Mouse (Mus musculus) liver (tissue): ENCODE data around the gene Unc5c.

Experiments
- DNase-seq: peaks from one replicate; pipeline ENCODE4 v3.0.0-alpha.2; 2020; ENCODE audit warnings: mixed read lengths

Unc5c gene

GRCm38 (mm10) chr3:141511253-141512038, 46.4 kb downstream of the Unc5c start:
- DNase-seq, result no peak

- DNase-seq, result no peak
Measured at GRCm38 (mm10) chr3:141528751-141529150, 63.7 kb downstream of the Unc5c start.

GRCm38 (mm10) chr3:141529599-141529998, 64.6 kb downstream of the Unc5c start:
- no peak for DNase-seq

DNA sequence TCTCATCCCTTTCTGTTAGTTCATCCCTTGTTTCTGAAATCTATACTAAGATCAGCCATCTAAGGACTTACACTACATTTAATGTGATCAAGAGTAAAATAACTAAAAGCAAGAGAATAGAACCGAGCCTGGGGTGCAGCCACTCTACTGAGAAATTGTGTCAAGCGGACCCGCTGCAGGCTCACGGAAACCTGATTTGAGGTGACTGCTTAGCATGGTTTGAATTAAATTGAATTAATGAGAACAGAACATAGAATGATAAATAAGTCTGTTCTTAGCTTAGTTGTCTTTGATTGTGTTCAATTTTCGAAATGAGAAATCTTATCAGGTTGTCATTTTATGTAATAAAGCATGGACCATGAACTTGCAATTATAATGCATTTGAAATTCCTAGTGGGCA, 68.8 kb downstream of the Unc5c start:
- no peak for DNase-seq

DNA sequence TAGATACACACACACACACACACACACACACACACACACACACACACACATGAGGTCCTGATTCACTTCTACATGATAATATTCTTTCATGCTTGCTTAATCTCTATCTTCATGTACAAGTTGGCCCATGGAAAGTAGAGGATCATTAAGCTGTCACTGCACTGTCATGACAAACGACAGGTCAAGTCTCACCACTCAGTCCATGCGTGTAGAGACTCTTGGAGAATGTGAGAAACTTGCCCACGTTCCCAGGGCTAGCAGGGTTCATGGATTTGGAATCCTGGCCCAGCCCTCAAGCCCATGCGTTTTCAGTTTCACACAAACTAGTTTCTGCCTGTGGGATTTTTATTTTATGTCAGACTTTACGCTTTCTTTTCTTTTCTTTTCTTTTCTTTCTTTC, 71.8 kb downstream of the Unc5c start:
- no peak for DNase-seq

DNA sequence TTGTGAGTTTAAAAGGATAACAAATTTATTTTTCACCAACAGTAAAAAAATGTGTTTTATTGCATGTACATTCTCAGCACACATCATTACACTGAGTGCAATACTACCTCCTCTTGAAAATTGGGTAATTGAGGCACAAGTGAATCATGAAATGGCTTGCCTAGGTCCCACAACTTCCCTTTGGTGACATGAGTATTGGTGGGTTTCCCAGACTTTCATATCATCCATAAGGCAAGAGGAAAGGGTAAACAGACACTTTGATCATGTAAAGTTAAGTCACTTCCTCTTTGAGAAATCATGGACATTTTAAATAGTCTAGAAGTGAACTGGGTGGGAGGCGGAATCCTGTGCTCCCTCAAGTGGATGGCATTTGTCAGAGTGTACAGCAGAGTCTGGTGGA, 73.1 kb downstream of the Unc5c start:
- DNase-seq, result no peak

- DNase-seq, result no peak
Measured at GRCm38 (mm10) chr3:141540749-141541148, 75.7 kb downstream of the Unc5c start.

GRCm38 (mm10) chr3:141547341-141547814, 82.4 kb downstream of the Unc5c start:
- DNase-seq, result no peak

DNA sequence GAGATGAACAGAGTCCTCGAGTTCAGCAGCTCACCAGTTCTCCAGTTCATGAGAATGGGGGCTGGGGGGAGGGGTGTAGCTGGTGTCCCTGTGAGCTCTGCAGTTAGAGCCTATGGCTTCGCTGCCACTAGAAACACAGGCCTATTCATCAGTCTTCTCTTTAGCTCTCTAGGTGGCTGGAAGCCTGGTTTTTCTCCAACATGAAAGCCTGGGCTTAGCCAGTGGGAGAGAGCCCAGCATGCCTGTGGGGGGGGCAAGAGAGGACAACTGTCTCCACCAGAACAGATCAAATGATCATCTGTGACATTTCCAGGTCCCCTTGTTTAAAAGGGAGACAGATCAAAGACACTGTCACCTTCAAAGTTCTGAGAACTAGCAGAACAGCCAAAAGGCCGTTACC, 84.6 kb downstream of the Unc5c start:
- DNase-seq, result no peak

GRCm38 (mm10) chr3:141552960-141553359, 87.9 kb downstream of the Unc5c start:
- DNase-seq, result no peak

DNA sequence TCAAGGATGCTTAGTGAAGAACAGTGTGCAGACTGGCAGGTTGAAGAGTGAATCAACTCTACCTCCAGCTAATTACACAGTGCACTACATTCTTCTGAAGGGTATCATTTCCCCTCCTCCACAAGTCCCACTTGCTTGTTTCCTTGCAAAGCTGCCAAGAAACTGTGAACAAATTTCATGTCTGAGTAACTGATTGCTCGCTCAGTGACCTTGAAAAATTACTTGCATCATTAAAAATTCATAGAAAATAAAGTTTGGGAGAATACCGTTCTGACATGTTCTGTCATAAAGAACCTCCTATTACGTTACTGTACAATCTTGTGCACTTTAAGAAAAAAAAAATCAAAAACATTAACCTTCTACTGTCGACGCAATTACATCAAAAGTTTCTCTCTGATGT, 92.1 kb downstream of the Unc5c start:
- DNase-seq, result no peak

DNA sequence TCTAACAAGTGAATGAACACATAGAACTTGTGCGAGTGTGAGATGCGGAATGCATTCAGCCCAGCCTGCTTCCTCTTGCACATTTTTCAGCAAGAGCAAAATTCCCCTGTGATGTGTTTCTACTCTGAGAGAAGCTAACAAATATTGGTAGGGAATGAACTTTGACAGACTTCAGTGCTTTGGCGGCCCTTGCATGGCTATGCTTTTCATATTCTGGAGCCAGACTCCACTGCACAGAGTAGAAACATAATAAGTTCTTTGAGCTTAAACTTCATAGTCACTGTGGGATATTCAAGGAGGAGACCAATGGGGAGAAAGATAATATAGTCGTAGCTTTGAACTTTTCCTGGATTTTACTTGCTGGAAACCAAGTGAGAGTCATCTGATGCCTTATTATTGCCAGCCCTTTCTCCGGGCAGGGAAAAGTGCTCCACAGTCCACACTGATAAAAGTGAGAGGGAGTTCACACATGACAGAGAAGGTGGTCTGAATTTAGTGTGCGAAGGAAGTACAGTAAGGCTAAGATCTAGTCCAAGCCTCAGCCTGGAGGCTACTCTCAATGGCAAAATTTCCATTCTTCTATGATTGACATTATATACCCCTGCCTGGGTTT, 110.2 kb downstream of the Unc5c start:
- DNase-seq, result no peak

- DNase-seq, result no peak
Measured at GRCm38 (mm10) chr3:141577382-141577781, 112.4 kb downstream of the Unc5c start.

- no peak for DNase-seq
Measured at GRCm38 (mm10) chr3:141581190-141581891, 116.3 kb downstream of the Unc5c start.

- no peak for DNase-seq
Measured at GRCm38 (mm10) chr3:141581892-141582214, 116.8 kb downstream of the Unc5c start.

DNA sequence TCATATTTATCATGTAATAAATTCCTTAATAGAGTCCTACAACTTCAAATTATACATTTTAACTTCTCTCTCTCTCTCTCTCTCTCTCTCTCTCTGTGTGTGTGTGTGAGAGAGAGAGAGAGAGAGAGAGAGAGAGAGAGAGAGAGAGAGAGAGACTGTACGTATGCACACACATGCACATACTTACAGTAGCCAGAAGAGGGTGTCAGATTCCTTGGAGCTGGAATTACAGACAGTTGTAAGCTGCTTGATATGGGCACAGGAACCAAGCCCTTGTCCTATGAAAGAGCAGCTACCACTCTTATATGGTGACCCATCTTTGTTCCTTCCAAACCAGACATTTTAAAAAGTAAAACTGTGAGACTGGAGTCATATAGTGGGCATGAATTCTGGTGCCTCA, 118.2 kb downstream of the Unc5c start:
- DNase-seq, result no peak

DNA sequence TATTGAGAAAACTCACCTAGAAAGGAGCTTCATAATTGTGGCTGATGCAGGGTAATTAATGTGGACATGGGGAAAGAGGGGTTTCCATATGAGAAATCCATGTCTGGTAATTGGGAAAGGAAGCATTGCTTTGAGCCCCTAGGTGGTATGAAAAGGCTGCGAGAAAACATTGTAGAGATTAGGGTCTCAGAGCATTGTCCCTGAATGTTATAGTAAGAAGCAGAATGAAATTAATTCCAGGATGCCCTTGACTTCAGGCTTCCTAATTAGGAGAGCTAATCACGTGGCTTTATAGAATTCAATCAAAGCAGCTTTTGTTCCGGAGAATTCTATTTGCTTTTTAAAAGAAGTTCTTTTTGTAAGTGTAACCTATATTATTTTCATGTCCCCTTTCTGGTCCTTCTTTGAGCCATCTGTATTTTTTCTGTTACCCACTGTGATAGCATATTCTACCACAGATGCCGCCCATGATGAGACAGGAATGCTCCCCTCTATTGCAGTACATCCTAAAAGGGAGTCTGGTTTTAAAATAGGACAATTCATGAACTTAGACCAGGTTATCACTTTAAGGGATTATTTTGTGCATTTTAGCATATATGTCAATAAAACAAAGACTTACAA, 124.5 kb downstream of the Unc5c start:
- DNase-seq, result no peak

GRCm38 (mm10) chr3:141593249-141593648, 128.2 kb downstream of the Unc5c start:
- DNase-seq, result no peak

- no peak for DNase-seq
Measured at GRCm38 (mm10) chr3:141594120-141594519, 129.1 kb downstream of the Unc5c start.

GRCm38 (mm10) chr3:141595073-141595472, 130.1 kb downstream of the Unc5c start:
- no peak for DNase-seq

DNA sequence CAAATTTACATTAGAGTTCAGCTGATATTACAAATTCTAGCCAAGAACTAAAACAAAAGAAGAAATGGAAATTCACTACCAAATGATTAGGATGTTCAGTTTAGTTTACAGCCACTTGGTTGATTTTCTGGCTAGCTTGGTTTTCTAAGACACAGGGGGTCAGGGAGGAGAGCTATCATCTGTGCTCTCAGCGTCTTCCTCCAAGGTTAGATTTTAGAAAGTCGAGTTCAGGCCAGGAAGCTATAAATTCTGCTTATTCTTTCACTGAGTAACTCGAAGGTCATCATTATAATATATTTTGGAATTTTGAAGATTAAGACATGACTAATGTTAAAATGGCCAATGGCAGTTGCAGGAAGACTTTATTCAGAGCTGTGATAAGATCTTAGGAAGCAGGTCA, 131.4 kb downstream of the Unc5c start:
- DNase-seq, result no peak

DNA sequence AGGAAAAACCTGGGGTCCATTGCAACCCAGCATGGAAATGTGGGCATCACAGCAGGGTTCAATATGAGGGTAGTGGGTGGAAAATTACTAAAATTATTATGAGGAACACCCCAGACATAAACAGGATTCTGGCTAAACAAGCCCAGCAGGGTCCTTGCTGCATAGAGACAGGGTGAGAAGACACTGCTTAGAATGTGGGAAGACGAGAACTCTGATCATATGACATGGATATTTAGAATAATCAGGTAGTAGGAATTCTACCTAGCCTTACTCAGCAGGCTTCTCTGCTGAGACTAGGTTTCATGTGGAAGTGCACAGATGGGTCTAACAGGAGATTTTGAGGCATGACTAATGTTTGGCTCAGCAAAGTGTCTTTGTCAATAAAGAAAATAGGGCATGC, 131.9 kb downstream of the Unc5c start:
- no peak for DNase-seq

DNA sequence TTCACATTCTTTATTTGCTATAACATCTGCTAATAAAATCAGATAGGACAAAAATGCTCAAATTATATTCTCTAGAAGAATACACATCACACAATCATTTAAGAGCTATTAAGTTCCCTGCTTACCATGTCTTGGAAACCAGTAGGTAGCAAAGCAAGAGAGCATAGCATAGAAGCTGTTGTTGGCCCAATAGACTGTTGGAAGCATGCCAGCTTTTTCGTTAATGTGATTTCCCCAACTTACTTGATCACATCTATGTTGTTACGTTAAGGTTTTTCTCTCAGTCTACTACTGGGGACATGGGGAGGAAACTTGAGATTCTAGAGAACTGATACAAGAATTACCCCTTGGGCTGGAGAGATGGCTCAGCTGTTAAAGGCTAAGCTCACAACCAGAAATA, 133.0 kb downstream of the Unc5c start:
- DNase-seq, result no peak

DNA sequence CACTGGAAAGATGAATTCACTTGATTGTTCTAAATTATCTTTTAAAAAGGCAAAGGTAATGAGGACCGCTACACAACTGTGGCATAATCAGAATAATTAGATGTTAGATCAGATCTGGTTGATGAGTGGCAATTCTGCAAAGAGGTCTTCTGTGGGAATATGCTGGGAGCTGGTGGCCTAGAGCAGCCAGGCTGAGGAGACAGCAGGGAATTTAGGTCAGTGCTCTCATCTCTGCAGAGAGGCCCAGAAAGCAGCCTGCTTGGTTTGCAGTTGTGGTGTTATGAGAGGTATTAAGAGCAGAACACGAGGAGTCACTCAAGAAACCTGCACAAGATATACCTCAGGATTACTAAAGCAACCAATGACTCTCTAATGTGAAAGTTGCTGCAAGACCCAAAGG, 133.9 kb downstream of the Unc5c start:
- DNase-seq, result no peak
